Mouse (Mus musculus) embryonic fibroblast, embryonic 13.5 days (primary cell): Measurements from ENCODE around the gene Mybpc2.

Experiments used
- CTCF ChIP-seq: IDR thresholded peaks from 2 replicates; pipeline ENCODE4 v1.5.1; 2011; ENCODE audit warnings: mild to moderate bottlenecking, control low read depth, low read length, moderate library complexity, borderline replicate concordance; ENCODE audit not compliant: insufficient read depth
- POLR2A ChIP-seq: IDR thresholded peaks from 2 replicates; pipeline ENCODE4 v1.6.1; 2011; ENCODE audit warnings: low read depth, mild to moderate bottlenecking, control low read depth, low read length, moderate library complexity

GRCm38 (mm10) chr7:44468644-44469285, 55.7 kb downstream of the Mybpc2 start:
- TF ChIP-seq CTCF (no peak), POLR2A (no peak)
